Mouse (Mus musculus) limb, embryonic 14.5 days (tissue): ENCODE data around the gene Gpr179. TPM values are rescaled to one million over a fixed set of nuclear protein-coding genes. Genes with fewer than 3 reads are reported as not detected.

Source experiments
- ATAC-seq: fragments of 200-750 bp; cut with Nextera tagmentation; 2 replicates; pipeline ENCODE4 v1.8.0; 2017; ENCODE audit warnings: low read depth, moderate number of reproducible peaks, moderate TSS enrichment; ENCODE audit not compliant: low FRiP score
- DNase-seq: peaks from one replicate; pipeline ENCODE4 v3.0.0-alpha.2; 2015; ENCODE audit warnings: low spot score
- H3K27ac ChIP-seq: fragments of 300-500 bp; sonication (generic); replicated peaks from 2 replicates; pipeline ENCODE4 v1.5.1; 2014; ENCODE audit warnings: low read depth, mild to moderate bottlenecking, low read length, moderate library complexity, mixed read lengths
- H3K27me3 ChIP-seq: fragments of 300-500 bp; sonication (generic); 2 replicates; pipeline ENCODE4 v1.6.1; 2014; ENCODE audit warnings: low read length, mixed read lengths; ENCODE audit not compliant: control insufficient read depth, insufficient read depth
- H3K36me3 ChIP-seq: fragments of 300-500 bp; sonication (generic); 2 replicates; pipeline ENCODE4 v1.6.1; 2014; ENCODE audit warnings: mild to moderate bottlenecking, low read length, moderate library complexity, mixed read lengths; ENCODE audit not compliant: control insufficient read depth, insufficient read depth
- H3K4me1 ChIP-seq: fragments of 300-500 bp; sonication (generic); 2 replicates; pipeline ENCODE4 v1.6.1; 2014; ENCODE audit warnings: antibody characterized with exemption, low read length, mixed read lengths; ENCODE audit not compliant: control insufficient read depth, insufficient read depth
- H3K4me2 ChIP-seq: fragments of 300-500 bp; sonication (generic); replicated peaks from 2 replicates; pipeline ENCODE4 v1.6.1; 2014; ENCODE audit warnings: low read depth, mild to moderate bottlenecking, low read length, moderate library complexity; ENCODE audit not compliant: severe bottlenecking
- H3K4me3 ChIP-seq: fragments of 300-500 bp; sonication (generic); replicated peaks from 2 replicates; pipeline ENCODE4 v1.5.1; 2014; ENCODE audit warnings: low read length
- H3K9ac ChIP-seq: fragments of 300-500 bp; sonication (generic); 2 replicates; pipeline ENCODE4 v1.6.1; 2014; ENCODE audit warnings: mild to moderate bottlenecking, low read depth, low read length, moderate library complexity; ENCODE audit not compliant: severe bottlenecking
- H3K9me3 ChIP-seq: fragments of 300-500 bp; sonication (generic); 2 replicates; pipeline ENCODE4 v1.6.1; 2016; ENCODE audit warnings: low read length; ENCODE audit not compliant: control insufficient read depth
- POLR2A ChIP-seq: fragments of 200-500 bp; IDR thresholded peaks from 2 replicates; pipeline ENCODE4 v1.8.0; 2012; ENCODE audit warnings: inconsistent platforms, mild to moderate bottlenecking, moderate library complexity, borderline replicate concordance; ENCODE audit not compliant: insufficient read depth, insufficient read length; ENCODE audit errors: extremely low read depth
- WGBS: fragments of 180-500 bp; shearing (Covaris S2); extraction: QIAGEN DNeasy Blood & Tissue Kit; methylation state at CpG from one replicate; pipeline ENCODE4 v1.1.7; 2014; 5-methylcytosine and 5-hydroxymethylcytosine counted together
- polyA plus RNA-seq, 2 experiments: library from polyadenylated mRNA; depleted of rRNA in 1 of 2; stranded (reverse) in 1 of 2; unstranded in 1 of 2; fragments of >200 nt; fragmentation: Nextera tagmentation in 1 of 2; extraction: Ambion mirVana in 1 of 2; gene quantifications; 2 replicates each; pipeline versions ENCODE4 v1.2.1 to v1.2.3; 2012 to 2014

The Gpr179 gene
- polyA plus RNA-seq, 2 experiments = 0.07 to 0.09 TPM

- H3K4me1 ChIP-seq = no peaks in the 10 kb centered on the region
- H3K4me2 ChIP-seq = no peak overlapping the region
- no peaks in the 10 kb centered on the region for H3K36me3 ChIP-seq
- no peak for TF ChIP-seq POLR2A
- 32% methylated on average over 6 of the region's 6 CpGs for WGBS
- H3K9ac ChIP-seq = no peak overlapping the region
- ATAC-seq (no peak), DNase-seq (no peak)
- no peaks in the 10 kb centered on the region for H3K9me3 ChIP-seq
- no peak overlapping the region for H3K4me3 ChIP-seq
- H3K27me3 ChIP-seq = no peaks in the 10 kb centered on the region
- no peak overlapping the region for H3K27ac ChIP-seq
Measured at GRCm38 (mm10) chr11:97286973-97287372, 64.9 kb downstream of the Gpr179 start.

DNA sequence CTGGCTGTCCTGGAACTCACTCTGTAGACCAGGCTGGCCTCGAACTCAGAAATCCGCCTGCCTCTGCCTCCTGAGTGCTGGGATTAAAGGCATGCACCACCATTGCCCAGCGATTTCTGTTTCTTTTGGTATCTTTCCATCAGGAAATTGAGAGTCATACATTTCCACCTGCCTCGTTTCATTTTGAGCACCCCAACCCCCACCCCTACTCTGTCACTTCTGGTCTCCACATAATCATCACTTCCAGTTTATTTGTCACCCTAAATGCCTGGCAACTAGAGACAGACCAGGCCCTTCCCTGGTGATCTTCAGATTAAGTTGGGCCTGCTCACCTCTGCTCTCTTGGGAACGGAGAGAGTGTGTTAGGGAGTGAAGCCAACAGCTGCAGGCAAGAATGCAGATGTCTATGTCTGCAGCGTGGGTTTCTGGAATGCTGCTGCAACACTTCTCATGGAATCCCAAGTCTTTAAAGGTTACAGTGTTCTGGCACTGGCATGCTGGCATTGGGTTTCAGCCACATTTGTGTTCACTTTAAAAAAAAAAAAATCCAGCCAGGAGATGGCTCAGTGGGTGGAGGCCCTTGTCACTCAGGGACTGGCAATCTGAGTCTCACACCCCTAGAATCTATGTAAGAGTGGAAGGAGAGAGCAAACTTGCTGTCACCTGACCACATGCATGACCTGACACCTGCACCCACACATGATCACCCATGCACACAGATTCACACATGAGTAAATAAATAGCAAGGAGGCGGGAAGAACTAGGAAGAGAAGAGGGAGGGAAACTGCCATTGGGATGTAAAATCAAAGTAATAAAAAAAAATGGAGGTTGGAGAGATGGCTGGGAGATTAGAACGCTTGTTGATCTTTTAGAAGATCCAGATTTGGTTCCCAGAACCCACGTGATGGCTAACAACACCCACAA, 65.8 kb downstream of the Gpr179 start:
- no peak for TF ChIP-seq POLR2A
- WGBS = 64% methylated on average over 9 of the region's 9 CpGs
- H3K4me3 ChIP-seq = no peak overlapping the region
- peak; percentile 52 for DNase-seq
- no peaks in the 10 kb centered on the region for H3K36me3 ChIP-seq
- H3K4me2 ChIP-seq = no peak overlapping the region
- H3K4me1 ChIP-seq = no peaks in the 10 kb centered on the region
- H3K27me3 ChIP-seq = no peaks in the 10 kb centered on the region
- no peak overlapping the region for H3K9ac ChIP-seq
- no peak overlapping the region for H3K27ac ChIP-seq
- H3K9me3 ChIP-seq = no peaks in the 10 kb centered on the region
- ATAC-seq = peak; percentile 41; the same call in 1 of the 2 replicates

DNA sequence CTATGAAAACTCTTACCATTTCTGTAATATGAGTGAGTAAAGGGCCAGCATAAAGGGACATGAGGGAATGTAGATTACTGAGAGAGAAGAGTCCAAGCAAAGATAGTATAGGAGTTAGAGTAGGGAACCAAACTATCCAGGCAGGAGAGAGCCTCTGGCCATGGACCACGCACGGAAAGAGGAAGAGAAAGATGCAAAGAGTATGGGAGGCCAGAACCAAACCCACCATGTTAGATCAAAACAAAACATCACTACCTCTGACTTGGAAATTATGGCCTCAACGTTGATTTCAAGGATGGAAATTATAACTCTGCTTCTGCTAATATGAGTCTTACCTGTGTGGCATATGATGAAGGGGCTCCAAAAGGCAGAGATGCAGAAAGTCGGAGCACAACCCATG, 67.0 kb downstream of the Gpr179 start:
- ATAC-seq (no peak), DNase-seq (no peak)
- no peaks in the 10 kb centered on the region for H3K4me1 ChIP-seq
- H3K4me3 ChIP-seq = no peak overlapping the region
- H3K36me3 ChIP-seq = no peaks in the 10 kb centered on the region
- no peak overlapping the region for H3K4me2 ChIP-seq
- no peak overlapping the region for H3K27ac ChIP-seq
- no peak overlapping the region for H3K9ac ChIP-seq
- no peak for TF ChIP-seq POLR2A
- no peaks in the 10 kb centered on the region for H3K27me3 ChIP-seq
- 73% methylated on average over 4 of the region's 4 CpGs for WGBS
- H3K9me3 ChIP-seq = no peaks in the 10 kb centered on the region

DNA sequence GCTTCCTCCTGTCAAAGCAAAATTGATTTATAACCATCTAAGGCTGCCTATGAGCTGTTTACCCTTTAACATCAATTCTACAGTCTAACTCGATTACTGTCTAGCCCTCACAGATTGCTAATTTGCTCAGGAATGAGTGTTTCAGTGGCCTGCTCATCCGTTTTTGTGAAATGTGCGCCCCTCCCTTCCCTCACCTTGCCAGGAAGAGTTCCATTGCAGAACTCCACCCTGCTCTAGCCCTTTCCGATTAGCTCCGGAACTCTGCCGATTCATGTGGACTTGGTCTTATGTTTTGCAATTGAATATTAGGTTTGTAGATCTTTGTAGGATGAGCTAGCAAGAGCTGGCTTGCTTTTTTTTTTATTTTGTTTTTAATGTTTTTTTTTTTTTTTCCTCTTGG, 69.7 kb downstream of the Gpr179 start:
- 86% methylated on average over 6 of the region's 6 CpGs for WGBS
- Histone ChIP-seq H3K27me3 (no peaks in the 10 kb centered on the region), H3K27ac (no peak overlapping the region), H3K4me2 (no peak overlapping the region), H3K4me3 (no peak overlapping the region), H3K36me3 (no peaks in the 10 kb centered on the region), H3K9ac (no peak overlapping the region), H3K4me1 (peaks cover 8% of the 10 kb centered on the region; the same call in 1 of the 2 replicates), H3K9me3 (no peaks in the 10 kb centered on the region)
- TF ChIP-seq POLR2A = no peak
- ATAC-seq = no peak
- DNase-seq = no peak

Other genes starting within 250 kb of the Gpr179 start
- gene Tbx21, start 236.7 kb downstream of the Gpr179 start, polyA plus RNA-seq (2012; rRNA removed) = 0.10 and 0.11 TPM in 2 replicates
- not detected in 2 replicates for gene Tbx21, start 236.7 kb downstream of the Gpr179 start, polyA plus RNA-seq (2014; fragmentation: Nextera tagmentation; extraction: Ambion mirVana)
- gene Tbkbp1, start 200.6 kb downstream of the Gpr179 start, polyA plus RNA-seq (2012; rRNA removed) = 62.2 and 82.9 TPM in 2 replicates
- gene Tbkbp1, start 200.6 kb downstream of the Gpr179 start, polyA plus RNA-seq (2014; fragmentation: Nextera tagmentation; extraction: Ambion mirVana) = 9.7 and 11.6 TPM in 2 replicates
- 123 and 145 TPM in 2 replicates for gene Kpnb1, start 164.2 kb downstream of the Gpr179 start, polyA plus RNA-seq (2012; rRNA removed)
- gene Kpnb1, start 164.2 kb downstream of the Gpr179 start, polyA plus RNA-seq (2014; fragmentation: Nextera tagmentation; extraction: Ambion mirVana) = 71.5 and 71.8 TPM in 2 replicates
- 54.6 and 63.5 TPM in 2 replicates for gene Npepps, start 71.4 kb downstream of the Gpr179 start, polyA plus RNA-seq (2012; rRNA removed)
- gene Npepps, start 71.4 kb downstream of the Gpr179 start, polyA plus RNA-seq (2014; fragmentation: Nextera tagmentation; extraction: Ambion mirVana) = 73.9 and 83.6 TPM in 2 replicates
- 20.3 and 22.7 TPM in 2 replicates for gene Mrpl45, start 36.4 kb downstream of the Gpr179 start, polyA plus RNA-seq (2012; rRNA removed)
- 42.4 and 42.8 TPM in 2 replicates for gene Mrpl45, start 36.4 kb downstream of the Gpr179 start, polyA plus RNA-seq (2014; fragmentation: Nextera tagmentation; extraction: Ambion mirVana)
- 13.7 and 14.1 TPM in 2 replicates for gene Socs7, start 10.5 kb upstream of the Gpr179 start, polyA plus RNA-seq (2012; rRNA removed)
- 2.6 and 3.0 TPM in 2 replicates for gene Socs7, start 10.5 kb upstream of the Gpr179 start, polyA plus RNA-seq (2014; fragmentation: Nextera tagmentation; extraction: Ambion mirVana)
- 28.9 and 37.9 TPM in 2 replicates for gene Arhgap23, start 63.5 kb upstream of the Gpr179 start, polyA plus RNA-seq (2012; rRNA removed)
- 9.8 and 10.8 TPM in 2 replicates for gene Arhgap23, start 63.5 kb upstream of the Gpr179 start, polyA plus RNA-seq (2014; fragmentation: Nextera tagmentation; extraction: Ambion mirVana)
- not detected in 2 replicates for gene 4933428G20Rik, start 148.3 kb upstream of the Gpr179 start, polyA plus RNA-seq (2012; rRNA removed)
- gene 4933428G20Rik, start 148.3 kb upstream of the Gpr179 start, polyA plus RNA-seq (2014; fragmentation: Nextera tagmentation; extraction: Ambion mirVana) = 0.19 and 0.36 TPM in 2 replicates
- gene Srcin1, start 224.1 kb upstream of the Gpr179 start, polyA plus RNA-seq (2012; rRNA removed) = 4.0 and 5.1 TPM in 2 replicates
- gene Srcin1, start 224.1 kb upstream of the Gpr179 start, polyA plus RNA-seq (2014; fragmentation: Nextera tagmentation; extraction: Ambion mirVana) = 0.39 and 0.53 TPM in 2 replicates